Mouse (Mus musculus) heart, postnatal 0 days (tissue): Measurements from ENCODE around the gene Mmp9. TPM values are rescaled to one million over a fixed set of nuclear protein-coding genes. Genes with fewer than 3 reads are reported as not detected.

Source experiments
- ATAC-seq: fragments of 200-750 bp; cut with Nextera tagmentation; 2 replicates; pipeline ENCODE4 v1.8.0; 2017; ENCODE audit warnings: low read depth, moderate number of reproducible peaks, moderate library complexity; ENCODE audit not compliant: insufficient read depth
- DNase-seq: peaks from one replicate; pipeline ENCODE4 v3.0.0-alpha.2; 2016; ENCODE audit warnings: low spot score
- H3K27ac ChIP-seq: fragments of 300-500 bp; sonication (generic); 2 replicates; pipeline ENCODE4 v1.5.1; 2014; ENCODE audit warnings: low read depth, mild to moderate bottlenecking
- H3K27me3 ChIP-seq: fragments of 300-500 bp; sonication (generic); 2 replicates; pipeline ENCODE4 v1.6.1; 2014; ENCODE audit warnings: low read length, mixed read lengths; ENCODE audit not compliant: control insufficient read depth, insufficient read depth
- H3K36me3 ChIP-seq: fragments of 300-500 bp; sonication (generic); replicated peaks from 2 replicates; pipeline ENCODE4 v1.6.1; 2014; ENCODE audit warnings: low read length, mixed read lengths; ENCODE audit not compliant: control insufficient read depth, insufficient read depth
- H3K4me1 ChIP-seq: fragments of 300-500 bp; sonication (generic); 2 replicates; pipeline ENCODE4 v1.6.1; 2014; ENCODE audit warnings: antibody characterized with exemption; ENCODE audit not compliant: control insufficient read depth, insufficient read depth
- H3K4me2 ChIP-seq: fragments of 300-500 bp; sonication (generic); 2 replicates; pipeline ENCODE4 v1.6.1; 2014; ENCODE audit warnings: low read depth, mild to moderate bottlenecking, low read length, moderate library complexity
- H3K4me3 ChIP-seq: fragments of 300-500 bp; sonication (generic); 2 replicates; pipeline ENCODE4 v1.5.1; 2014; ENCODE audit warnings: low read depth, low read length
- H3K9ac ChIP-seq: fragments of 300-500 bp; sonication (generic); replicated peaks from 2 replicates; pipeline ENCODE4 v1.6.1; 2014; ENCODE audit warnings: low read depth, low read length, mixed read lengths
- H3K9me3 ChIP-seq: fragments of 300-500 bp; sonication (generic); replicated peaks from 2 replicates; pipeline ENCODE4 v1.6.1; 2016; ENCODE audit warnings: low read length; ENCODE audit not compliant: control insufficient read depth
- CTCF ChIP-seq: IDR thresholded peaks from 2 replicates; pipeline ENCODE4 v1.5.1; 2016; ENCODE audit warnings: antibody characterized with exemption, control low read depth, low read depth
- EP300 ChIP-seq: IDR thresholded peaks from 2 replicates; pipeline ENCODE4 v1.6.1; 2016; ENCODE audit warnings: antibody characterized with exemption, low read depth
- WGBS: fragments of 180-500 bp; shearing (Covaris S2); extraction: QIAGEN DNeasy Blood & Tissue Kit; methylation state at CpG from one replicate; pipeline ENCODE4 v1.1.7; 2014; 5-methylcytosine and 5-hydroxymethylcytosine counted together
- polyA plus RNA-seq: library from polyadenylated mRNA; unstranded; fragments of >200 nt; fragmentation: Nextera tagmentation; extraction: Ambion mirVana; gene quantifications from 2 replicates; pipeline ENCODE4 v1.2.1, GENCODE M21; 2015
- total RNA-seq: library from RNA; depleted of rRNA; stranded (reverse); fragments of >200 nt; gene quantifications from 2 replicates; pipeline ENCODE4 v1.2.3, GENCODE M21; 2014; ENCODE audit warnings: low replicate concordance

Gene Mmp9
- total and polyA plus RNA-seq, 2 experiments from 2014 or later, result 0.08 to 0.64 TPM

GRCm38 (mm10) chr2:164970631-164971196 is 30.1 kb downstream of the Mmp9 start:
- DNase-seq (no peak), ATAC-seq (no peak)
- Histone ChIP-seq H3K36me3 (no peaks in the 10 kb centered on the region), H3K4me3 (no peak overlapping the region), H3K27me3 (peaks cover 74% of the 10 kb centered on the region), H3K9me3 (no peaks in the 10 kb centered on the region), H3K27ac (no peak overlapping the region), H3K4me1 (no peaks in the 10 kb centered on the region), H3K9ac (no peak overlapping the region), H3K4me2 (no peak overlapping the region)
- TF ChIP-seq CTCF (no peak), EP300 (no peak)
- under 1% methylated on average over 38 of the region's 42 CpGs for WGBS

GRCm38 (mm10) chr2:164972646-164973045 is 32.1 kb downstream of the Mmp9 start:
- no peak overlapping the region for H3K4me3 ChIP-seq
- H3K27me3 ChIP-seq, result peaks cover 58% of the 10 kb centered on the region
- H3K27ac ChIP-seq, result no peak overlapping the region
- H3K9ac ChIP-seq, result no peak overlapping the region
- 48% methylated on average over 5 of the region's 5 CpGs for WGBS
- no peaks in the 10 kb centered on the region for H3K9me3 ChIP-seq
- ATAC-seq (no peak), DNase-seq (no peak)
- TF ChIP-seq CTCF, result no peak
- no peak for TF ChIP-seq EP300
- no peak overlapping the region for H3K4me2 ChIP-seq
- no peaks in the 10 kb centered on the region for H3K36me3 ChIP-seq
- H3K4me1 ChIP-seq, result no peaks in the 10 kb centered on the region

- Histone ChIP-seq H3K27me3 (peaks cover 31% of the 10 kb centered on the region), H3K4me1 (no peaks in the 10 kb centered on the region), H3K27ac (no peak overlapping the region), H3K4me3 (no peak overlapping the region), H3K36me3 (no peaks in the 10 kb centered on the region), H3K9ac (no peak overlapping the region), H3K4me2 (no peak overlapping the region), H3K9me3 (no peaks in the 10 kb centered on the region)
- TF ChIP-seq EP300 (no peak), CTCF (no peak)
- no peak for DNase-seq
- WGBS, result 71% methylated on average over 6 of the region's 6 CpGs
- ATAC-seq, result no peak
Measured at GRCm38 (mm10) chr2:164975611-164976010, 35.0 kb downstream of the Mmp9 start.

- Histone ChIP-seq H3K4me2 (no peak overlapping the region), H3K9ac (no peak overlapping the region), H3K4me3 (no peak overlapping the region), H3K27ac (no peak overlapping the region), H3K27me3 (peaks cover 6% of the 10 kb centered on the region), H3K36me3 (no peaks in the 10 kb centered on the region), H3K4me1 (no peaks in the 10 kb centered on the region), H3K9me3 (no peaks in the 10 kb centered on the region)
- TF ChIP-seq CTCF, result no peak
- no peak for TF ChIP-seq EP300
- DNase-seq, result peak; percentile 33
- no peak; the same call in 1 of the 2 replicates for ATAC-seq
- WGBS, result 16% methylated on average over 7 of the region's 7 CpGs
Measured at GRCm38 (mm10) chr2:164979749-164980148, 39.2 kb downstream of the Mmp9 start.

GRCm38 (mm10) chr2:164985962-164986361 is 45.4 kb downstream of the Mmp9 start:
- WGBS, result 55% methylated on average over 6 of the region's 6 CpGs
- no peak for TF ChIP-seq EP300
- no peak for TF ChIP-seq CTCF
- DNase-seq, result no peak

More at GRCm38 (mm10) chr2:164985962-164986361, 45.4 kb downstream of the Mmp9 start:
- ATAC-seq, result no peak
- Histone ChIP-seq H3K27me3 (no peaks in the 10 kb centered on the region), H3K4me3 (no peak overlapping the region), H3K4me2 (no peak overlapping the region), H3K4me1 (no peaks in the 10 kb centered on the region), H3K9me3 (no peaks in the 10 kb centered on the region), H3K27ac (no peak overlapping the region), H3K9ac (no peak overlapping the region), H3K36me3 (no peaks in the 10 kb centered on the region)
